Mouse (Mus musculus): ENCODE results near the gene Sohlh1. TPM values are rescaled to one million over a fixed set of nuclear protein-coding genes. Genes with fewer than 3 reads are reported as not detected.

The Sohlh1 gene
- total RNA-seq, 2 experiments from 2014 or later: not detected

GRCm38 (mm10) chr2:25863337-25864131 is 16.5 kb upstream of the Sohlh1 start, which contains the start of gene Kcnt1:
Gene Kcnt1, plus strand, starts transcription at chr2:25863734.
- intact Hi-C loops (cut with DNase I): no loop called here
- DNase-seq: peak; percentile 34
- peak within 1 kb of the TSS; percentile 64 for H3K4me3 ChIP-seq

GRCm38 (mm10) chr2:25862696-25863270 is 15.7 kb upstream of the Sohlh1 start:
- no peak for DNase-seq
- no peak overlapping the region for H3K27ac ChIP-seq
- TF ChIP-seq CTCF (IDR thresholded peaks at IDR 0.05): no peak
- H3K4me3 ChIP-seq: no peak overlapping the region
- intact Hi-C loops (cut with DNase I): no loop called here

More at GRCm38 (mm10) chr2:25863337-25864131, 16.5 kb upstream of the Sohlh1 start, which contains the start of gene Kcnt1:
- no peak for TF ChIP-seq CTCF (IDR thresholded peaks at IDR 0.05)
- H3K27ac ChIP-seq: no peak within 1 kb of the TSS

- H3K27ac ChIP-seq: no peak overlapping the region
- intact Hi-C loops (cut with DNase I): no loop called here
- no peak for TF ChIP-seq CTCF (IDR thresholded peaks at IDR 0.05)
- no peak for DNase-seq
- H3K4me3 ChIP-seq: no peak overlapping the region
Observed at GRCm38 (mm10) chr2:25862038-25862437, 15.0 kb upstream of the Sohlh1 start.

GRCm38 (mm10) chr2:25859891-25860290 is 12.8 kb upstream of the Sohlh1 start:
- Histone ChIP-seq H3K4me3 (no peak overlapping the region), H3K27ac (no peak overlapping the region)
- intact Hi-C loops (cut with DNase I): no loop called here
- DNase-seq: no peak
- no peak for TF ChIP-seq CTCF (IDR thresholded peaks at IDR 0.05)

GRCm38 (mm10) chr2:25853998-25854397 is 7.0 kb upstream of the Sohlh1 start:
- DNase-seq: no peak
- no peak overlapping the region for H3K4me3 ChIP-seq
- intact Hi-C loops (cut with DNase I): loop anchor here (5.0 kb wide), 1 partner anchor 288 kb away; no protein-coding TSS in a partner anchor
- no peak overlapping the region for H3K27ac ChIP-seq
- no peak for TF ChIP-seq CTCF (IDR thresholded peaks at IDR 0.05)

GRCm38 (mm10) chr2:25852626-25853025 is 5.6 kb upstream of the Sohlh1 start:
- no peak for TF ChIP-seq CTCF (IDR thresholded peaks at IDR 0.05)
- Histone ChIP-seq H3K27ac (no peak overlapping the region), H3K4me3 (no peak overlapping the region)
- peak; percentile 35 for DNase-seq
- intact Hi-C loops (cut with DNase I): loop anchor here (5.0 kb wide), 1 partner anchor 290 kb away; no protein-coding TSS in a partner anchor

- H3K27ac ChIP-seq: no peak overlapping the region
Observed at GRCm38 (mm10) chr2:25850330-25850729, 3.3 kb upstream of the Sohlh1 start.

GRCm38 (mm10) chr2:25846516-25846915 is 532 bp downstream of the Sohlh1 start:
- DNase-seq: no peak
- Histone ChIP-seq H3K4me3 (no peak overlapping the region), H3K27ac (no peak overlapping the region)
- intact Hi-C loops (cut with DNase I): no loop called here
- no peak for TF ChIP-seq CTCF (IDR thresholded peaks at IDR 0.05)

More at GRCm38 (mm10) chr2:25850330-25850729, 3.3 kb upstream of the Sohlh1 start:
- intact Hi-C loops (cut with DNase I): loop anchor here (5.0 kb wide), 1 partner anchor 292 kb away; no protein-coding TSS in a partner anchor
- no peak overlapping the region for H3K4me3 ChIP-seq
- TF ChIP-seq CTCF (IDR thresholded peaks at IDR 0.05): peak; percentile 90
- DNase-seq: peak; percentile 74

- no peak for TF ChIP-seq CTCF (IDR thresholded peaks at IDR 0.05)
- H3K27ac ChIP-seq: no peak overlapping the region
- no peak overlapping the region for H3K4me3 ChIP-seq
- no peak for DNase-seq
- intact Hi-C loops (cut with DNase I): no loop called here
Observed at GRCm38 (mm10) chr2:25844097-25844496, 3.0 kb downstream of the Sohlh1 start.

- DNase-seq: no peak
- no peak overlapping the region for H3K27ac ChIP-seq
- intact Hi-C loops (cut with DNase I): no loop called here
- H3K4me3 ChIP-seq: no peak overlapping the region
- no peak for TF ChIP-seq CTCF (IDR thresholded peaks at IDR 0.05)
Observed at GRCm38 (mm10) chr2:25842758-25843157, 4.3 kb downstream of the Sohlh1 start.

- intact Hi-C loops (cut with DNase I): no loop called here
- no peak for TF ChIP-seq CTCF (IDR thresholded peaks at IDR 0.05)
- no peak for DNase-seq
- Histone ChIP-seq H3K4me3 (no peak overlapping the region), H3K27ac (no peak overlapping the region)
Observed at GRCm38 (mm10) chr2:25842161-25842560, 4.9 kb downstream of the Sohlh1 start.

- Histone ChIP-seq H3K27ac (no peak overlapping the region), H3K4me3 (no peak overlapping the region)
- DNase-seq: peak; percentile 68
- intact Hi-C loops (cut with DNase I): loop anchor here (5.0 to 10.0 kb wide), 2 partner anchors 306 to 439 kb away; no protein-coding TSS in a partner anchor
- peak; percentile 97 for TF ChIP-seq CTCF (IDR thresholded peaks at IDR 0.05)
Observed at GRCm38 (mm10) chr2:25836291-25836690, 10.8 kb downstream of the Sohlh1 start.

GRCm38 (mm10) chr2:25830786-25831185 is 16.3 kb downstream of the Sohlh1 start:
- Histone ChIP-seq H3K4me3 (no peak overlapping the region), H3K27ac (no peak overlapping the region)
- TF ChIP-seq CTCF (IDR thresholded peaks at IDR 0.05): no peak
- intact Hi-C loops (cut with DNase I): loop anchor here (10.0 kb wide), 1 partner anchor 444 kb away; no protein-coding TSS in a partner anchor
- DNase-seq: no peak

All from gastrocnemius, adult 2 months (tissue).